Mouse (Mus musculus): ENCODE measurements around the gene Ugt1a6b. TPM values are rescaled to one million over a fixed set of nuclear protein-coding genes. Genes with fewer than 3 reads are reported as not detected.

The Ugt1a6b gene
- polyA plus RNA-seq, 1 experiment: not detected

- TF ChIP-seq GATA1 (IDR thresholded peaks at IDR 0.05; ENCODE audit: low read length): no peak
Measured at GRCm38 (mm10) chr1:88137264-88137663, 34.2 kb downstream of the Ugt1a6b start.

DNA sequence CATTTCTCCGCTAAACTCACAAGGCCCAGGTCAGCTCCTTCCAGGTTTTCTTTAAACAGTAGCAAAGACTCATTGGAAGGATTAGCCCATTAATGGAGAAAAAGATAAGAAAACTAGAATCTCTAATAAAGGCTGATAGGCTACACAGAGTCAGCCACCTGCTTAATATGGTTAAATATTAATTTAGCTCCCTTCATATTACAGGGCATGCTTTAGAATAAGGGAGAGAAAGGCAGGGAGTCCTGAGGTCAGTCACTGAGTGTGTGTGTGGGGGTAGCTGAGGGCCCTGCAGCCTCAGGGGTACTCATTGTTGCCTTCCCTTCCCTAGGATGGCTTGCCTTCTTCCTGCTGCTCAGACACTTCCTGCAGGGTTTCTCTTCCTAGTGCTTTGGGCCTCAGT is 35.1 kb downstream of the Ugt1a6b start:
- TF ChIP-seq GATA1 (IDR thresholded peaks at IDR 0.05; ENCODE audit: low read length): no peak

GRCm38 (mm10) chr1:88158430-88158829 is 55.4 kb downstream of the Ugt1a6b start:
- TF ChIP-seq GATA1 (IDR thresholded peaks at IDR 0.05; ENCODE audit: low read length): no peak

- no peak for TF ChIP-seq GATA1 (IDR thresholded peaks at IDR 0.05; ENCODE audit: low read length)
Measured at GRCm38 (mm10) chr1:88165711-88166110, 62.7 kb downstream of the Ugt1a6b start, which contains the start of gene Ugt1a5. Ugt1a5 (plus strand) TSS chr1:88166012.

GRCm38 (mm10) chr1:88179657-88180056 is 76.6 kb downstream of the Ugt1a6b start:
- no peak for TF ChIP-seq GATA1 (IDR thresholded peaks at IDR 0.05; ENCODE audit: low read length)

- no peak for TF ChIP-seq GATA1 (IDR thresholded peaks at IDR 0.05; ENCODE audit: low read length)
Measured at GRCm38 (mm10) chr1:88186325-88186935, 83.4 kb downstream of the Ugt1a6b start.

DNA sequence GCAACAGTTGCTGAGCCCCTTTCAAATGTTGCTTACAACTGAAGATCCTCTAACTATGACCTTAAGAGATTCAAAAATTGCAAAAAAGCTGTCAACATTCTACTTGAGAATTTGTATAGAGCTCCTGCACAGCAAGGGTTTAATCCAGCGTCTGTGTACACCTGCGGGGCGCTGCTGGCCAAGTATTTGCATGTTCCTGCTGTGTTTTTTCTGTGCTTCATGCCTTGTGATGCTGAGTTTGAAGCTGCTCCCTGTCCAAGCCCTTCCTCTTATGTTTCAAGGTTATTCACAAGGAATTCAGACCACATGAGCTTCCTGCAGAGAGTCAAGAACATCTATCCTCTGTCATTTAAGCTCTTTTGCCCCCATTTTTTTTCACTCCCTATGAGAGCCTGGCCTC is 89.1 kb downstream of the Ugt1a6b start:
- no peak for TF ChIP-seq GATA1 (IDR thresholded peaks at IDR 0.05; ENCODE audit: low read length)

DNA sequence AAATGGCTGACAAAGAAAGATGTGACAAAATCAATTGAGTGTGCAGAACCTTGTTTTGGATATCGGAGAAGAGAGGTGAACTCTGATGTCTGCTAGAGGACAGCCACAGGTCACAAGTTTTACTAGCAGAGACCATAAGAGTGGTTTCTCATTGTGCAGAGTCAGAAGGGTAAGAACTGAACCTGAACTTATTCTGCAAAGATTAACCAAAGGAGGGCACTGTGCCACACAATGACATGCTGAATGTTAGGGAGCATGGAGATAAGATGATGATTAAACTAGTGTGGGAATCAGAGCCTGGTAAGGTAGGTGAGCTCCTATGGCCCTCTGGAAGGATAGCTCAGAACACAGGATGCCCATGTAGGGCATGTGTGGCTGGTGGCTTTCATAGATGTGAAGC is 92.6 kb downstream of the Ugt1a6b start:
- TF ChIP-seq GATA1 (IDR thresholded peaks at IDR 0.05; ENCODE audit: low read length): no peak

GRCm38 (mm10) chr1:88197443-88197842 is 94.4 kb downstream of the Ugt1a6b start:
- TF ChIP-seq GATA1 (IDR thresholded peaks at IDR 0.05; ENCODE audit: low read length): no peak

- TF ChIP-seq GATA1 (IDR thresholded peaks at IDR 0.05; ENCODE audit: low read length): no peak
Measured at GRCm38 (mm10) chr1:88199996-88200395, 96.9 kb downstream of the Ugt1a6b start.

- TF ChIP-seq GATA1 (IDR thresholded peaks at IDR 0.05; ENCODE audit: low read length): no peak
Measured at GRCm38 (mm10) chr1:88200456-88200855, 97.4 kb downstream of the Ugt1a6b start, which contains the start of gene Ugt1a2. Ugt1a2 (plus strand) TSS chr1:88200601.

- TF ChIP-seq GATA1 (IDR thresholded peaks at IDR 0.05; ENCODE audit: low read length): no peak
Measured at GRCm38 (mm10) chr1:88205294-88205922, 102.4 kb downstream of the Ugt1a6b start, which contains the start of gene Dnajb3. Dnajb3 (minus strand) TSS chr1:88205782.

DNA sequence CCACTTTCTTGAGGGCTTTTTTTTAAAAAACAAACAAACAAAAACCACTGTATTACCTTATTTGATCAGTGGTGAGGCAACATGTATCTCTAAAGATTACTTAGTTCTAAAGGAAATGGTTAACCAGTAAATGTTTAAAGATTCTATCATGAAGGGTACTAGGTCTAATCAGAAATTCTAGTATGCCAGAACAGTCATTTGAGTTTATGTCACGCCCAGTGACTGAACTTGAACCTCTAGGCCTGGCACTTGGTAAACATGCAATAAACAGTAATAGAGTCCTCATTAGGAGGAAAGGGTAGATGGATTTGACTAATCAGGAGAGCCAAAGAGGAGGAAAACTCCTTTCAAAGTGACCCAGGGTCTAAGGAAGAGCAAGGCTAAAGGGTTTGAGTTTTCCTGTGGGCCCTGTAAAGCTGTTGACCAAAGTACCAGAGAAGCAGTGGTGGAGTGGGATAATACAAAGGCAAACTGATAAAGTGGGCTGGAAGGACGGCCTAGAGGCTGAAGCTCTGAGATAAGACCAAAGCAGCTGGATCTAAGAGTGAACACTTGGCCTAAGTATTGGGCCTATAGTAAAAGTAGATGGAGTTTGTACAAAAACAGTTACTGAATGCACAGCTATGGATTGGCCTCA is 103.9 kb downstream of the Ugt1a6b start:
- no peak for TF ChIP-seq GATA1 (IDR thresholded peaks at IDR 0.05; ENCODE audit: low read length)

DNA sequence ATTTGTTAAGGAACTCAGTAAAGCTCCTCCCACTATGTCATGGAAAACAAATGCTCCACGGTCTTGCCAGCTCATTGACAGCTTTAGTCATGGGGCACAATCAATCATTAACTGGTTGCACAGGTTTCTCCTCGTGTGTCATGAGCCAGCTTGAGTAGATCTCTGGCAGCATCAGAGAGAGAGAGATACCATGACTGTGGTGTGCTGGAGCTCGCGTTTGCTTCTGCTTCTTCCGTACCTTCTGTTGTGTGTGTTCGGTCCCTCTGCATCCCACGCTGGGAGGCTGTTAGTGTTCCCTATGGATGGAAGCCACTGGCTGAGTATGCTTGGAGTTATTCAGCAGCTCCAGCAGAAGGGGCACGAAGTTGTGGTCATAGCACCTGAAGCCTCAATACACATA is 108.8 kb downstream of the Ugt1a6b start, which contains the start of gene Ugt1a1:
Gene Ugt1a1 (plus strand): TSS at position 148 of the 400 bp plus-strand sequence.
- no peak for TF ChIP-seq GATA1 (IDR thresholded peaks at IDR 0.05; ENCODE audit: low read length)

- TF ChIP-seq GATA1 (IDR thresholded peaks at IDR 0.05; ENCODE audit: low read length): no peak
Measured at GRCm38 (mm10) chr1:88212341-88213045, 109.4 kb downstream of the Ugt1a6b start.

- no peak for TF ChIP-seq GATA1 (IDR thresholded peaks at IDR 0.05; ENCODE audit: low read length)
Measured at GRCm38 (mm10) chr1:88213061-88213460, 110.0 kb downstream of the Ugt1a6b start.
